Mouse (Mus musculus) limb, embryonic 13.5 days (tissue): ENCODE data around the gene Mgst1. TPM values are rescaled to one million over a fixed set of nuclear protein-coding genes. Genes with fewer than 3 reads are reported as not detected.

Experiments used
- ATAC-seq: fragments of 200-750 bp; cut with Nextera tagmentation; 2 replicates; pipeline ENCODE4 v1.8.0; 2017; ENCODE audit warnings: low read depth, moderate number of reproducible peaks, moderate TSS enrichment; ENCODE audit not compliant: low FRiP score
- H3K27ac ChIP-seq: fragments of 300-500 bp; sonication (generic); 2 replicates; pipeline ENCODE4 v1.5.1; 2015; ENCODE audit warnings: inconsistent platforms, mild to moderate bottlenecking, moderate library complexity
- H3K27me3 ChIP-seq: fragments of 300-500 bp; sonication (generic); 2 replicates; pipeline ENCODE4 v1.6.1; 2015; ENCODE audit warnings: mild to moderate bottlenecking, inconsistent platforms
- H3K36me3 ChIP-seq: fragments of 300-500 bp; sonication (generic); 2 replicates; pipeline ENCODE4 v1.6.1; 2015; ENCODE audit warnings: inconsistent platforms, mild to moderate bottlenecking, moderate library complexity
- H3K4me1 ChIP-seq: fragments of 300-500 bp; sonication (generic); 2 replicates; pipeline ENCODE4 v1.6.1; 2015; ENCODE audit warnings: inconsistent platforms
- H3K4me2 ChIP-seq: fragments of 300-500 bp; sonication (generic); replicated peaks from 2 replicates; pipeline ENCODE4 v1.6.1; 2015; ENCODE audit warnings: inconsistent platforms, mild to moderate bottlenecking, moderate library complexity
- H3K4me3 ChIP-seq: fragments of 300-500 bp; sonication (generic); 2 replicates; pipeline ENCODE4 v1.5.1; 2015; ENCODE audit warnings: moderate library complexity, mild to moderate bottlenecking, inconsistent platforms
- H3K9ac ChIP-seq: fragments of 300-500 bp; sonication (generic); 2 replicates; pipeline ENCODE4 v1.6.1; 2015; ENCODE audit warnings: mild to moderate bottlenecking, inconsistent platforms
- H3K9me3 ChIP-seq: fragments of 300-500 bp; sonication (generic); 2 replicates; pipeline ENCODE4 v1.6.1; 2016; ENCODE audit warnings: inconsistent platforms
- WGBS: fragments of 180-500 bp; shearing (Covaris S2); methylation state at CpG from one replicate; pipeline ENCODE4 v1.1.7; 2015; 5-methylcytosine and 5-hydroxymethylcytosine counted together
- polyA plus RNA-seq: library from polyadenylated mRNA; unstranded; fragments of >200 nt; fragmentation: Nextera tagmentation; extraction: Ambion mirVana; gene quantifications from 2 replicates; pipeline ENCODE4 v1.2.1, GENCODE M21; 2015

Mgst1 gene
- 145 and 150 TPM in 2 replicates for polyA plus RNA-seq

DNA sequence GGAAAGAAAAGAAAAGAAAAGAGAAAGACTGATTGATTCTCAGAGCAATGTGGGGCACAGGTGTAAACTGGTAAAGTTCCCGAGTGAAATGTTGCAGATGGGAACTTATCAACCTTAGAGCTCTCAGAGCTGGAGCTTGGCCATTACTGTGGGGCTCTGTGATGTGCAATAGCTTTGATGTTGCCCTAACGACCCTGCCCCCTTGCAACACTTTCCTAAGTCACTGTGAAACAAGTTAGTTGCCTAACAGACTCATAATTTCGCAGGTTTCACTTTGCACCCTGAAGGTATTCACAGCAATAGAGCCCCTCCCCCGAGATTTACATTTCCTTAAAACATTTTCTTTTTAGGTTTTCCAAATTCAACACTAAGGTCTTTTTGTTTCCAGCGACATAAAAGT, at the start of gene Mgst1:
Gene Mgst1, plus strand, starts transcription at position 387 of the 400 bp plus-strand sequence.
- H3K9me3 ChIP-seq = no peaks in the 10 kb centered on the region
- H3K4me1 ChIP-seq = peaks cover 36% of the 10 kb centered on the region
- peak within 1 kb of the TSS; percentile 57 for H3K4me3 ChIP-seq
- ATAC-seq = peak; percentile 35; the same call in 1 of the 2 replicates
- peak within 1 kb of the TSS; percentile 72 for H3K4me2 ChIP-seq
- 0% methylated on average over 5 of the region's 5 CpGs for WGBS
- peak within 1 kb of the TSS; percentile 58; the same call in 1 of the 2 replicates for H3K27ac ChIP-seq
- no peaks in the 10 kb centered on the region for H3K27me3 ChIP-seq
- H3K9ac ChIP-seq = peak within 1 kb of the TSS; percentile 70
- H3K36me3 ChIP-seq = no peaks in the 10 kb centered on the region

- H3K4me3 ChIP-seq = no peak overlapping the region
- H3K9me3 ChIP-seq = no peaks in the 10 kb centered on the region
- no peaks in the 10 kb centered on the region for H3K4me1 ChIP-seq
- H3K36me3 ChIP-seq = no peaks in the 10 kb centered on the region
- WGBS = 61% methylated on average over 7 of the region's 7 CpGs
- H3K9ac ChIP-seq = no peak overlapping the region
- no peak overlapping the region for H3K4me2 ChIP-seq
- ATAC-seq = no peak
- H3K27me3 ChIP-seq = no peaks in the 10 kb centered on the region
- no peak overlapping the region for H3K27ac ChIP-seq
Observed at GRCm38 (mm10) chr6:138092432-138092831, 47.7 kb upstream of the Mgst1 start.

DNA sequence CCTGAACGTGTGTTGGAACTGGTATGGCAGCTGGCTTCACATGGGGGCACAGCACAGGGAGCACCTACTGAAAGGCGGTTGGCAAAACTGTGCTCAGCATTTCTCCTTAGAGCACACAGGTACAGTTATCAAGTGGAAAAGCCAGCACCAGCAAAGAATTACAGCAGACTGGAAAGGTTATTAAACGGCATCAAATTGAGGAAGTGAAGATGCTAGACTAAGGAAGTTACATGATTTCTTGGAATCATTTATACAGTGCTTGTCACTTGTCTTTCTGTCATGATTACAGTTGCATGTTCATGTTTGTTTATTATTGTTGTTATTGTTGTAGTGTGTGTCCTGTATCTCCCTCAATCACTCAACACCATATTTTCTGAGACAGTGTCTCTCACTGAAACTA, 45.1 kb upstream of the Mgst1 start:
- H3K9ac ChIP-seq = no peak overlapping the region
- H3K9me3 ChIP-seq = no peaks in the 10 kb centered on the region
- no peak for ATAC-seq
- H3K27me3 ChIP-seq = no peaks in the 10 kb centered on the region
- H3K36me3 ChIP-seq = no peaks in the 10 kb centered on the region
- no peak overlapping the region for H3K27ac ChIP-seq
- H3K4me1 ChIP-seq = no peaks in the 10 kb centered on the region
- 88% methylated on average over 3 of the region's 3 CpGs for WGBS
- H3K4me2 ChIP-seq = no peak overlapping the region
- no peak overlapping the region for H3K4me3 ChIP-seq

DNA sequence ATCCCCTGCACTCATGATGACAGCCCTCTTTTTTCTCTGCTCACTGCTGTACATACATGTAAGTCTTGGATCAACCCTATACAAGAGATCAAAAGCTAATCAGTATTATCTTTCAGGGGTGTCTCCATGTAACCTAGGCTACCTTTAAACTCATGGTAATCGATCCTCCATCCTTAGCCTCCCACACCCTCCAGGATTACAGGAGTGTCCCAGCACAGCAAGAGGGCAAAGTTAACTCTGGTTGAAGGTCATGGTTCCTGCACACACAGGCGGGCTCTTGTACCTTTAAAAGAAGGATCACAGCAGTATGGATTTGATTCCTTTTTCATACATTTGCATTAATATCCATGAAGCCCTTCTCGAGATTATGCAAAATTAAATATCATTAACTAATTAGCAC, 40.5 kb upstream of the Mgst1 start:
- Histone ChIP-seq H3K27me3 (no peaks in the 10 kb centered on the region), H3K36me3 (no peaks in the 10 kb centered on the region), H3K27ac (no peak overlapping the region), H3K4me3 (no peak overlapping the region), H3K4me1 (no peaks in the 10 kb centered on the region), H3K4me2 (no peak overlapping the region), H3K9ac (no peak overlapping the region), H3K9me3 (no peaks in the 10 kb centered on the region)
- ATAC-seq = no peak
- WGBS = 82% methylated on average over 3 of the region's 3 CpGs

DNA sequence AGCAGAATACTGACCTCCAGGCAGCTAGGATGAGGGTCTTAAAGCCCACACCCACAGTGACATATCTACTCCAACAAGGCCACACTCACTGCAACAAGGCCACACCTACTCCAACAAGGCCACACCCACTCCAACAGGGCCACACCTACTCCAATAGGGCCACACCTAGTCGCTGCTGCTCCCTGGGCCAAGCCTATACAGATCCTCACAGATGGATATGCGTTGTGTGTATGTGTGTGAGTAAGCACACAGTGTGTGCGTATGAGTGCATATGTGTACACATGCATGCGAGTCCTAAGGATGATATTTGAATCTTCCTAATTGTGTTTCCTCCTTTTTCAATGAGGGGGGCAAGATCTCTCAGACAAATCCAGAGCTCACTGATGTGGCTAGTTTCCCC, 38.3 kb upstream of the Mgst1 start:
- ATAC-seq = 0 out of 2 replicates have a peak, but pooled peaks have one; percentile 54

DNA sequence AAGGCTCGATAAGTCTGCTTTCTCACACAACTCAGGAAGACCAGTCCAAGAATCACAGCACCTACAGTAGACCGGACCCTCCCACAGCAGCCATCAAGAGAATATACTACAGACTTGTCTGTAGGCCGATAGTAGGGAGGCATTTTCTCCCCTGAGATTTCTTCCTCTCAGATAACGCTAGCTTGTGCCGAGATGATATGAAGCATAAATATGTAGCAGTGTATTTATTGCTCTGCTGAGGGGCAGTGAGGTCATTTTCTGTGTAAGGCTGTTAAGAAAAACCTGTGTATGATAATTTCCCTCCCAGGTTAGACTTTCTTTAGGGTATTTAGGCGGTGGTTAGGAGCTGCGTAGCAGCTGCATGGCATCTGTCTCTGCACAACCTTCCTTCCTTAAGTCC, 37.2 kb upstream of the Mgst1 start:
- no peak overlapping the region for H3K9ac ChIP-seq
- H3K9me3 ChIP-seq = no peaks in the 10 kb centered on the region
- H3K27ac ChIP-seq = no peak overlapping the region
- no peaks in the 10 kb centered on the region for H3K27me3 ChIP-seq
- ATAC-seq = no peak
- H3K4me3 ChIP-seq = no peak overlapping the region
- 72% methylated on average over 7 of the region's 7 CpGs for WGBS
- H3K36me3 ChIP-seq = no peaks in the 10 kb centered on the region
- no peak overlapping the region for H3K4me2 ChIP-seq
- H3K4me1 ChIP-seq = peaks cover 4% of the 10 kb centered on the region; the same call in 1 of the 2 replicates

More for the DNA sequence above, 38.3 kb upstream of the Mgst1 start:
- Histone ChIP-seq H3K4me3 (no peak overlapping the region), H3K4me1 (peaks cover 1% of the 10 kb centered on the region; the same call in 1 of the 2 replicates), H3K9me3 (no peaks in the 10 kb centered on the region), H3K27me3 (no peaks in the 10 kb centered on the region), H3K9ac (no peak overlapping the region), H3K27ac (no peak overlapping the region), H3K4me2 (no peak overlapping the region), H3K36me3 (no peaks in the 10 kb centered on the region)
- WGBS = 92% methylated on average over 4 of the region's 4 CpGs

DNA sequence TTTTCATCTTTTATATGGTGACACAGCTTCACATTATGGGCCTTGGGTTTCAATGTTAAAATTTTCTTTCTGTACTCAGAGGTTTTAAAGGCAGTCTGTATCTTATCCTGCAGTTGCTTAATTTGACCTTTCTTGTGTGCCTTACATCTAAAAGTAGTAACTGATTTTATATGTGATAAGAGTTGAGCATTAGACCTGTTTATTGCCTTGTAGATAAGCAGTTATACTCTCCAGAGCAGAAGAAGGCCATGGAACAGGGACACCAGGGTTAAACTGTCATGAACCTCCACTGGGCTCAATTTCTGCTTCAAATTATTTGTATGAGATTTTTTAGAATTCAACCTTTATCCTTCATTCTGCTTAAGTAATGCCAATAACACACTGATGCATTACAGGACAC, 35.6 kb upstream of the Mgst1 start:
- ATAC-seq = no peak
- H3K9ac ChIP-seq = no peak overlapping the region
- H3K9me3 ChIP-seq = no peaks in the 10 kb centered on the region
- peaks cover 4% of the 10 kb centered on the region; the same call in 1 of the 2 replicates for H3K4me1 ChIP-seq
- H3K4me2 ChIP-seq = no peak overlapping the region
- H3K36me3 ChIP-seq = no peaks in the 10 kb centered on the region
- no peak overlapping the region for H3K4me3 ChIP-seq
- H3K27me3 ChIP-seq = no peaks in the 10 kb centered on the region
- H3K27ac ChIP-seq = no peak overlapping the region

DNA sequence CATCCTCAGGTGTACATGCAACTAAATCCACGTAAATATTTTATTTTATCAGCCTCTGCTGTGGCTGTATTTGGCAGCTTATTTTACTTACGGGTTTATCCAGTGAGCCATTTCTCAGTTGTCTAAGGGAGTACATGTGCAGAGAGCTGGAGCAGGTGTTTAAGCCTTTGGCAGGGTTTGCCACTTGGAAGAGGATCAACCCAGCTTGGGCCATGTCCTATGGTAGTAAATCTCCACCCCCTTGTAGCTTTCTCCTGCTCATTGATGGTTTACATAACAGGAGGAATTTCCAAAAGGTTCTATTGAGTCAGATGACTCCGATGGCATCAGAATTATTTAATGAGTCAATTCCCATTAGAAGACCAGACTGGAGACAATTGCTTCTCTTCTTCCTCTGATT, 22.6 kb upstream of the Mgst1 start:
- H3K27ac ChIP-seq = no peak overlapping the region
- no peak overlapping the region for H3K4me2 ChIP-seq
- ATAC-seq = no peak
- no peaks in the 10 kb centered on the region for H3K27me3 ChIP-seq
- H3K4me3 ChIP-seq = no peak overlapping the region
- no peaks in the 10 kb centered on the region for H3K9me3 ChIP-seq
- no peaks in the 10 kb centered on the region for H3K4me1 ChIP-seq
- WGBS = 81% methylated on average over 3 of the region's 3 CpGs
- no peak overlapping the region for H3K9ac ChIP-seq
- H3K36me3 ChIP-seq = no peaks in the 10 kb centered on the region

GRCm38 (mm10) chr6:138128392-138129335, 11.5 kb upstream of the Mgst1 start:
- Histone ChIP-seq H3K4me3 (no peak overlapping the region), H3K9me3 (no peaks in the 10 kb centered on the region), H3K36me3 (no peaks in the 10 kb centered on the region), H3K4me1 (no peaks in the 10 kb centered on the region), H3K4me2 (no peak overlapping the region), H3K9ac (no peak overlapping the region), H3K27me3 (no peaks in the 10 kb centered on the region), H3K27ac (no peak overlapping the region)
- ATAC-seq = no peak
- 73% methylated on average over 10 of the region's 10 CpGs for WGBS

DNA sequence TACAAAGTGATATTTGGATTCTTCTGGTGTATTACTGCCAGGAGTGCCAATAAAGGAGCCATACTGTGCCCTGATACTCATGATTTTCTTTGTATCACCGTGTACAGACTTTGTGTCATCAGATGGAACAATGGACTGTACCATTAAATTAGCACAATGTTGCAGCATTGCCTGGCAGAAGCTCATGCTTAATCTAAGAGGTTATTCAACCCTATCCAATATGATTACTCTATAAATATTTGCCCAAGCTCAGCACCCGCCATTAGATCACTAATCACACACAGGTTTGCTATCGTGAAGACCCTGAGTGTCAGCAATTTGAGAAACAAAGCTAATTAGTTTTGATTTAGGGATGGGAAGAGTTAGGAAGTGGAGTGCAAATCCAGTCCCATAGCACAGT, 9.6 kb upstream of the Mgst1 start:
- Histone ChIP-seq H3K4me2 (no peak overlapping the region), H3K27ac (no peak overlapping the region), H3K27me3 (no peaks in the 10 kb centered on the region), H3K4me3 (no peak overlapping the region), H3K4me1 (no peaks in the 10 kb centered on the region), H3K9me3 (no peaks in the 10 kb centered on the region), H3K9ac (no peak overlapping the region), H3K36me3 (no peaks in the 10 kb centered on the region)
- no peak for ATAC-seq
- 64% methylated on average over 3 of the region's 3 CpGs for WGBS

DNA sequence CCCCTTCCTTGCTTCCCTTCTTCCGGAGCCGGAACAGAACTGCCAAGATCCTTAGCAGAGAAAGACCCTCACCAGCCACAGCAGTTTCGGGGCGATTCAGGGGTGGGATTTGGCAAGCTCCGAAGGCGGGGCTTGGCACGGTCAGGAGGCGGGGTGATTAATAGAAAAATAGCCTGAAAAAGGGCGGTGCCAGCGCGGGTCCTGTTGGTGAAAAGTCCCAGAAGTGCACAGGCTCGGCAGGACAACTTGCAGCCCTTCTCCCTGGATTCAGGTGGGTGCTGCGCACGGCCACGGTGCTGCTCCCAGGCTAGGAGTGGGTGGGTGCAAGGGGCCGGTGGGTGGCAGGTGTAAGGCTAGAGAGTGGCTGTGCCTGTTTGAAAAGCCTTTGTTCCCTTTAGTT, 220 bp downstream of the Mgst1 start:
- peak overlapping the region; percentile 58; the same call in 1 of the 2 replicates for H3K27ac ChIP-seq
- peak overlapping the region; percentile 57 for H3K4me3 ChIP-seq
- peak; percentile 68 for ATAC-seq
- H3K36me3 ChIP-seq = no peaks in the 10 kb centered on the region
- H3K27me3 ChIP-seq = no peaks in the 10 kb centered on the region
- peaks cover 40% of the 10 kb centered on the region for H3K4me1 ChIP-seq
- under 1% methylated on average over 16 of the region's 16 CpGs for WGBS
- peak overlapping the region; percentile 72 for H3K4me2 ChIP-seq
- H3K9ac ChIP-seq = peak overlapping the region; percentile 70
- no peaks in the 10 kb centered on the region for H3K9me3 ChIP-seq

GRCm38 (mm10) chr6:138141111-138141592, 1.0 kb downstream of the Mgst1 start:
- Histone ChIP-seq H3K4me2 (peak overlapping the region; percentile 72), H3K4me1 (peaks cover 41% of the 10 kb centered on the region), H3K27me3 (no peaks in the 10 kb centered on the region), H3K27ac (peak overlapping the region; percentile 58; the same call in 1 of the 2 replicates), H3K9ac (peak overlapping the region; percentile 70), H3K4me3 (peak overlapping the region; percentile 57), H3K9me3 (no peaks in the 10 kb centered on the region), H3K36me3 (no peaks in the 10 kb centered on the region)
- WGBS = 52% methylated on average over 4 of the region's 4 CpGs
- ATAC-seq = no peak
